Mouse (Mus musculus) spleen, adult 2 months (tissue): ENCODE measurements around the gene Myo1h.

Experiments used
- CTCF ChIP-seq: fragments of 200-500 bp; IDR thresholded peaks from 2 replicates; pipeline ENCODE4 v1.5.1; 2011; ENCODE audit warnings: mild to moderate bottlenecking, inconsistent platforms; ENCODE audit not compliant: insufficient read depth, insufficient read length, insufficient replicate concordance; ENCODE audit errors: extremely low read depth
- POLR2A ChIP-seq: fragments of 200-500 bp; IDR thresholded peaks from 2 replicates; pipeline ENCODE4 v1.6.1; 2011; ENCODE audit warnings: low read depth, low read length, inconsistent platforms

DNA sequence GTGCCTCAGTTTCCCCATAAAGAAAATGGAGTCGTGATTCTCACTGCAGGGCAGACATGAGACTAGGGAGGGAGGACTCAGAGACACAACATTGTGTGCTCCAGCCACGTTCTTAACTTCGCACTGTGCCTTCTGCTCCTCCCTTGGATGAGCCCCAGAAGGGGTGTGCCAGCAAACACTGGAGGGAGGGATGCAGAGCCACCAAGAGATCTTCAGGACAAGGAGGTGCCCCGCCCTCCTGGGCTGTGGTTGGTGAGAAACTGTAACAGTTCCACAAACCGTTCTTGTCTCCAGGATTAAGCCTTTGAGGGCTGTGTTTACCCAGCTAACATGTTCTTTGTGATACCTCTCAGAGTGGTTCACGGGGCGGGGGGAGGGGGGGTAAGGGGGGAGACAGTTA lies 20.3 kb upstream of the Myo1h start:
- no peak for TF ChIP-seq CTCF
- TF ChIP-seq POLR2A, result no peak
